Mouse (Mus musculus) lung, adult 2 months (tissue): ENCODE results near the gene Gpt2.

ENCODE experiments used
- CTCF ChIP-seq: fragments of 200-500 bp; IDR thresholded peaks from 2 replicates; pipeline ENCODE4 v1.5.1; 2011; ENCODE audit warnings: mild to moderate bottlenecking, low read length, control low read depth; ENCODE audit not compliant: insufficient read depth
- POLR2A ChIP-seq: fragments of 200-500 bp; IDR thresholded peaks from 2 replicates; pipeline ENCODE4 v1.6.1; 2011; ENCODE audit warnings: low read depth, mild to moderate bottlenecking, control low read depth, low read length, borderline replicate concordance; ENCODE audit errors: extremely low read depth

DNA sequence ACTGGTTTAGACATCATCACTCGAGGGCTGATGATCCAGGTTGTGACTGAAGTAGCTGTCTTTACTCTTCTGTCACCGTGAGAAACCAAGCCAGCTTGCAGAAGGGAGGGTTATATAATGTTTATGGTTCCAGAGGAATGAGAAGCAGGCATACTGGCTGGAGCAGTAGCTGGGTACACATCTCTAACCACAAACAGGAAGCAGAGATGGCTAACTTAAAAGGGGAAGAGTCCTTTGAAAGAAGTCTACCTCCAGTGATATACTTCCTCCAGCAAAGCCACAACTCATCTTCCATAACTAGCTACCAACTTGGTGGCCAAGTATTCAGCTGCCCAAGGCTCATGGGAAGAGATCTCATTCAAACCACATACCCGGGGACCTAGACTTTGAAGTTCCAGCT lies 39.1 kb downstream of the Gpt2 start:
- TF ChIP-seq CTCF, result no peak
- TF ChIP-seq POLR2A, result no peak
